Mouse (Mus musculus) cerebellum, postnatal 25 days (tissue): Measurements from ENCODE around the gene Ahsg.

Experiments
- DNase-seq, 2 experiments: peaks; one replicate each; pipeline ENCODE4 v3.0.0; 2021; ENCODE audit warnings: mixed read lengths in 2 of 2

Gene Ahsg

GRCm38 (mm10) chr16:22890683-22891510 is at the start of gene Ahsg:
TSS of gene Ahsg (plus strand) at chr16:22891277.
- no peak for DNase-seq

- DNase-seq, result no peak
Measured at GRCm38 (mm10) chr16:22842871-22843270, 48.2 kb upstream of the Ahsg start.

GRCm38 (mm10) chr16:22844061-22844801 is 46.8 kb upstream of the Ahsg start:
- peak; percentile 83 to 89 for DNase-seq

- no peak for DNase-seq
Measured at GRCm38 (mm10) chr16:22844834-22845233, 46.2 kb upstream of the Ahsg start.

GRCm38 (mm10) chr16:22845481-22845880 is 45.6 kb upstream of the Ahsg start:
- DNase-seq, result no peak

- DNase-seq, result no peak
Measured at GRCm38 (mm10) chr16:22847686-22848085, 43.4 kb upstream of the Ahsg start.

GRCm38 (mm10) chr16:22848331-22848730 is 42.7 kb upstream of the Ahsg start:
- DNase-seq, result no peak

GRCm38 (mm10) chr16:22852709-22853108 is 38.4 kb upstream of the Ahsg start:
- no peak for DNase-seq

- no peak for DNase-seq
Measured at GRCm38 (mm10) chr16:22856773-22857172, 34.3 kb upstream of the Ahsg start.

GRCm38 (mm10) chr16:22857431-22858113 is 33.5 kb upstream of the Ahsg start, which contains the start of the genes Tbccd1 and Dnajb11:
TSS of gene Tbccd1 (minus strand) at chr16:22857669.
TSS of gene Dnajb11 (plus strand) at chr16:22857845.
- DNase-seq, result peak; percentile 99

- no peak for DNase-seq
Measured at GRCm38 (mm10) chr16:22872397-22872796, 18.7 kb upstream of the Ahsg start.

GRCm38 (mm10) chr16:22873369-22873768 is 17.7 kb upstream of the Ahsg start:
- DNase-seq, result no peak

- peak; percentile 9 to 49 for DNase-seq
Measured at GRCm38 (mm10) chr16:22876218-22877043, 14.6 kb upstream of the Ahsg start.

- DNase-seq, result peak; percentile 39 to 64
Measured at GRCm38 (mm10) chr16:22877660-22878390, 13.3 kb upstream of the Ahsg start.

GRCm38 (mm10) chr16:22878716-22879115 is 12.4 kb upstream of the Ahsg start:
- no peak for DNase-seq

GRCm38 (mm10) chr16:22879945-22880595 is 11.0 kb upstream of the Ahsg start:
- DNase-seq, result no peak

GRCm38 (mm10) chr16:22880900-22881299 is 10.2 kb upstream of the Ahsg start:
- DNase-seq, result no peak

- no peak for DNase-seq
Measured at GRCm38 (mm10) chr16:22881487-22881886, 9.6 kb upstream of the Ahsg start.

GRCm38 (mm10) chr16:22883441-22883840 is 7.6 kb upstream of the Ahsg start:
- DNase-seq, result no peak

- DNase-seq, result no peak
Measured at GRCm38 (mm10) chr16:22885356-22885755, 5.7 kb upstream of the Ahsg start.

- DNase-seq, result no peak
Measured at GRCm38 (mm10) chr16:22886726-22887125, 4.4 kb upstream of the Ahsg start.
